In the genomic region with DNA sequence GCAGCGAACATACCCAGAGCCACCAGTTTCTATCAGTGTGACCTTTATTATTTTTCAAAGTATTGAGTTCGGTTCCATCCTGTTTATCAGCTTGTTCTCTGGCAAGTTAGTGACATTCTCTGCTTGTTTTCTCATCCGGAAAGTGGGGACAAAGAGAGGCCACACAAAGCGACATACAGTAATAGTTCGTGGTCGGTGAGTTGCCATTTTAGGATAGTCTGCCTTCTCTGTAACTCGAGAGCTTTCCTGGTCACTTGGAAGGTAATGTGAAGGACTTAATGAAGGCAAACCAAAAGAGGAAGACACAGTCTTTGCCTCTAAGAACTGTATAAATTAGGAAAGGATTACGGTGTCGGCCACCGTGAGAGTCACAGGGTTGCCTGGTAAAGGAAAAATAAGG, we compare ENCODE assay signal across 9 mouse cellular contexts.
DNase-seq lines count a peak whose midpoint lies in the region; ATAC-seq and TF ChIP-seq lines count a peak whose summit lies in the region.
"Had no signal": no experiment of that assay in that cellular context is flagged by ENCODE, and none has a peak within 500 bp of the region (broad histone marks: within the 10 kb centered on the region; RNA-seq: fewer than 3 reads in every experiment).

No protein-coding gene starts in this region.

- TF ChIP-seq RAD21 in CH12.LX (IDR thresholded peaks at IDR 0.05; ENCODE audit: low read depth, low read length), result no peak

- H3K4me3 ChIP-seq in CH12.LX (replicated peaks in 1 of 3; ENCODE audit: low read depth in 2 of 3, low read length in 2 of 3, poor library complexity in 1 of 3), result peak overlapping the region; percentile 80 to 99 (median 97)
- H3K4me3 ChIP-seq in forebrain, embryonic 15.5 days, result peak overlapping the region; percentile 84
- peak overlapping the region; percentile 91 for H3K4me3 ChIP-seq in liver, embryonic 12.5 days
- peak overlapping the region; percentile 96 for H3K4me3 ChIP-seq in stomach, embryonic 14.5 days (ENCODE audit: low read depth, low read length)

- in situ Hi-C loops in CH12.LX (cut with MboI; ENCODE audit: low pct_ligation_motif_present, low pct_unique_long_range_greater_than_20kb, low sequenced_read_pairs), result no loop called here

- 12% methylated on average over 10 of the region's 10 CpGs for WGBS in forebrain, embryonic 15.5 days
- 5% methylated on average over 10 of the region's 10 CpGs for WGBS in liver, embryonic 12.5 days (ENCODE audit: insufficient replicate concordance)
- 16% methylated on average over 10 of the region's 10 CpGs for WGBS in stomach, embryonic 14.5 days

- DNase-seq in embryo, embryonic 10.5 days (ENCODE audit: low spot score), result peak; percentile 15
- no peak for DNase-seq in embryo, embryonic 11 days
- peak; percentile 28 for DNase-seq in CH12.LX (ENCODE audit: extremely low read depth)
- no peak for DNase-seq in thymus, postnatal 25 days
- no peak for DNase-seq in kidney, postnatal 4 days

- no peaks in the 10 kb centered on the region for H3K27me3 ChIP-seq in CH12.LX (replicated peaks)
- no peaks in the 10 kb centered on the region for H3K27me3 ChIP-seq in forebrain, embryonic 15.5 days
- H3K27me3 ChIP-seq in liver, embryonic 12.5 days (replicated peaks), result no peaks in the 10 kb centered on the region
- no peaks in the 10 kb centered on the region for H3K27me3 ChIP-seq in stomach, embryonic 14.5 days (ENCODE audit: control insufficient read depth, insufficient read depth, low read length)
- H3K27me3 ChIP-seq: Patski had no signal

- TF ChIP-seq POLR2A in CH12.LX (IDR thresholded peaks at IDR 0.05; ENCODE audit: low read depth, low read length), result no peak

- ATAC-seq in forebrain, embryonic 15.5 days (replicated peaks), result no peak
- no peak for ATAC-seq in liver, embryonic 12.5 days
- ATAC-seq in stomach, embryonic 14.5 days (ENCODE audit: insufficient number of reproducible peaks, insufficient read depth, low FRiP score, low read depth), result no peak

- no peak for TF ChIP-seq EP300 in CH12.LX (IDR thresholded peaks at IDR 0.05; ENCODE audit: low read length)

- H3K79me2 ChIP-seq in CH12.LX (replicated peaks; ENCODE audit: control insufficient read depth, extremely low read depth, insufficient read depth, poor library complexity, severe bottlenecking), result peaks cover 7% of the 10 kb centered on the region; the same call in 1 of the 2 replicates

- H3K27ac ChIP-seq in CH12.LX (ENCODE audit: insufficient read depth, low read depth), result no peak overlapping the region
- no peak overlapping the region for H3K27ac ChIP-seq in forebrain, embryonic 15.5 days (replicated peaks)
- peak overlapping the region; percentile 93 for H3K27ac ChIP-seq in liver, embryonic 12.5 days
- no peak overlapping the region for H3K27ac ChIP-seq in stomach, embryonic 14.5 days (ENCODE audit: low read length)

- no peak for TF ChIP-seq CTCF in CH12.LX (conservative IDR thresholded peaks at IDR 0.05 in 1 of 2, IDR thresholded peaks at IDR 0.05 in 1 of 2; ENCODE audit: low read depth in 2 of 2, low read length in 2 of 2)

- peaks cover 3% of the 10 kb centered on the region for H3K9me3 ChIP-seq in CH12.LX (replicated peaks; ENCODE audit: low read length)
- H3K9me3 ChIP-seq in forebrain, embryonic 15.5 days, result no peaks in the 10 kb centered on the region
- H3K9me3 ChIP-seq in liver, embryonic 12.5 days (replicated peaks), result no peaks in the 10 kb centered on the region
- H3K9me3 ChIP-seq in stomach, embryonic 14.5 days (ENCODE audit: control insufficient read depth, low read depth, low read length), result no peaks in the 10 kb centered on the region

- peaks cover 13 to 24% of the 10 kb centered on the region in 2 experiments for H3K36me3 ChIP-seq in CH12.LX (replicated peaks in 1 of 2; ENCODE audit: control insufficient read depth in 1 of 2, insufficient read depth in 1 of 2, low read length in 1 of 2)
- H3K36me3 ChIP-seq in forebrain, embryonic 15.5 days, result peaks cover 10% of the 10 kb centered on the region
- peaks cover 19% of the 10 kb centered on the region for H3K36me3 ChIP-seq in liver, embryonic 12.5 days
- no peaks in the 10 kb centered on the region for H3K36me3 ChIP-seq in stomach, embryonic 14.5 days (ENCODE audit: control insufficient read depth, insufficient read depth, low read length)

- peak overlapping the region; percentile 62 for H3K9ac ChIP-seq in CH12.LX (ENCODE audit: insufficient read depth, low read depth)
- H3K9ac ChIP-seq in forebrain, embryonic 15.5 days (replicated peaks), result peak overlapping the region; percentile 81
- peak overlapping the region; percentile 89 for H3K9ac ChIP-seq in liver, embryonic 12.5 days
- peak overlapping the region; percentile 52; the same call in 1 of the 2 replicates for H3K9ac ChIP-seq in stomach, embryonic 14.5 days (replicated peaks; ENCODE audit: low read depth, low read length)

- dilution Hi-C loops in CH12.LX (cut with MboI; ENCODE audit: extremely low pct_ligation_motif_present, extremely low pct_unique_long_range_greater_than_20kb, low sequenced_read_pairs), result no loop called here

- peak overlapping the region; percentile 87 for H3K4me2 ChIP-seq in CH12.LX (ENCODE audit: insufficient read depth, low read depth, poor library complexity, severe bottlenecking)
- H3K4me2 ChIP-seq in forebrain, embryonic 15.5 days (replicated peaks), result peak overlapping the region; percentile 62
- peak overlapping the region; percentile 88 for H3K4me2 ChIP-seq in liver, embryonic 12.5 days
- H3K4me2 ChIP-seq in stomach, embryonic 14.5 days (replicated peaks; ENCODE audit: low read depth, low read length), result peak overlapping the region; percentile 78

- H3K4me1 ChIP-seq in CH12.LX (ENCODE audit: control insufficient read depth in 1 of 2, insufficient read depth in 2 of 2), result peaks cover 8 to 15% of the 10 kb centered on the region in 2 experiments
- H3K4me1 ChIP-seq in forebrain, embryonic 15.5 days, result peaks cover 21% of the 10 kb centered on the region; the same call in 1 of the 2 replicates
- peaks cover 26% of the 10 kb centered on the region for H3K4me1 ChIP-seq in liver, embryonic 12.5 days
- H3K4me1 ChIP-seq in stomach, embryonic 14.5 days (ENCODE audit: control insufficient read depth, insufficient read depth, low read length), result no peaks in the 10 kb centered on the region; the same call in 1 of the 2 replicates

TF ChIP-seq in CH12.LX, 34 proteins besides CTCF, POLR2A, EP300 and RAD21:
- no peak for TF ChIP-seq BHLHE40 (IDR thresholded peaks at IDR 0.05; ENCODE audit: low read depth, low read length)
- TF ChIP-seq MXI1 (IDR thresholded peaks at IDR 0.05; ENCODE audit: low read depth, low read length), result no peak
- no peak for TF ChIP-seq JUND (conservative IDR thresholded peaks at IDR 0.05; ENCODE audit: low read depth, low read length)
- no peak for TF ChIP-seq UBTF (IDR thresholded peaks at IDR 0.05; ENCODE audit: low read depth, low read length)
TF ChIP-seq in CH12.LX: peak in this region for 0.

Comparison
In these comparisons a context has a peak if more than half of its experiments do, and no peak if none do; other contexts are left out.
1. DNase-seq: peak in embryo, embryonic 10.5 days (single experiment) and CH12.LX (single experiment); none in embryo, embryonic 11 days (single experiment), thymus, postnatal 25 days (single experiment) and kidney, postnatal 4 days (0 of 2).
2. Peak in every context shown above with its lines, with median percentiles within 50 percentile points of each other: H3K4me2 ChIP-seq, H3K4me3 ChIP-seq and H3K9ac ChIP-seq.